Mouse (Mus musculus) Patski (cell line): Measurements from ENCODE around the gene Pqlc2. TPM values are rescaled to one million over a fixed set of nuclear protein-coding genes. Genes with fewer than 3 reads are reported as not detected.

ENCODE experiments used
- ATAC-seq: fragments of 100-300 bp; one replicate; pipeline ENCODE4 v1.8.0; 2021
- CTCF ChIA-PET: fragments of 350-600 bp; sonication (Branson Sonifier 250); formaldehyde crosslinking; loops from one replicate; lab custom pipeline; 2022; ENCODE audit warnings: inconsistent platforms; lab: Charles Lee
- POLR2A ChIA-PET: fragments of 350-600 bp; sonication (Branson Sonifier 250); formaldehyde crosslinking; loops from one replicate; lab custom pipeline; 2022; ENCODE audit warnings: antibody characterized with exemption, inconsistent platforms; lab: Charles Lee
- DNase-seq: peaks from one replicate; pipeline ENCODE4 v3.0.0-alpha.2; 2011; ENCODE audit warnings: low read depth, low spot score
- H3K27me3 ChIP-seq: fragments of 371-371 bp; one replicate; pipeline ENCODE4 v1.5.1; 2021
- CTCF ChIP-seq: fragments of 100-300 bp; IDR thresholded peaks from one replicate; pipeline ENCODE4 v1.5.1; 2021
- in situ Hi-C: fragments of 300-500 bp; cut with MboI; formaldehyde crosslinking; loops from 3 replicates; pipeline ENCODE4 v1.11.1; 2018; ENCODE audit warnings: low pct_unique_long_range_greater_than_20kb, mixed read lengths
- polyA plus RNA-seq: library from polyadenylated mRNA; unstranded; gene quantifications from one replicate; pipeline ENCODE4 v1.2.3, GENCODE M21; 2021

The Pqlc2 gene
- polyA plus RNA-seq, 1 experiment from 2014 or later = 9.9 TPM

DNA sequence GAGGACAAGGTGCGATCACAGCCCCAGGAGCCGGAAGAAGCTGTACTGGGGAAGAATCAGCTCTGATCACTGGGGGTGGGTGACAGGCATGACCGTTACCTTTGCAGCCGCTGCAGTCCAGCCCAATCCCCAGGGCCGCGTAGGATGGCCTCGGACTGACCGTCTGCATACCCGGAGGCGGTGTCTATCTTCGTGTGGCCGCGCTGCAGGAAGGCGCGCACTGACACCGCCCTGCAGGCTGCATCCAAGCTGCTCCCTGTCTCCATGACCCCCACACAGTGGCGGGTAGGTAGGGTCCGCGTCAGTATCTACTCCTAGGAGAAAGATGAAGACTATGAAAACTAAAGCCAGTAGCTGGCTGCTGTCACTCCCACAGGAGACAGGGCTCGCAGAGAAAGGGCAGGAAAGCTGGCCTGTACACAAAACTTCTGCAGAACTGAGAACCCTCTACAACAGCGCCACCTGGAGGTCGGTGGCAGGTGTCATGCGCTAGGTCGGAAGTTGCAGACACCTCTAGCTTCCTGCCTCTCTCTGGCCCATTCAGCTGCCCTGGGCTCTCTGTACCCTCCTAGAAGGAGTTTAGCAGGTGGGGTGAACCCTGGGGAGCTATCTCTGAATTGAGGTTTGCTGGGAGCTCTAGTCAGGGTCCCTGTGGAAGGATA is 26.4 kb upstream of the Pqlc2 start:
- ChIA-PET POLR2A (no interaction called here), CTCF (interaction anchor here (0.5 to 1.0 kb wide), 6 partner anchors 10 to 177 kb away, joined by 3 to 4 read pairs (median 3); partner anchors contain the start of genes Akr7a5 and Pqlc2)
- TF ChIP-seq CTCF = no peak
- DNase-seq = no peak
- ATAC-seq = no peak
- in situ Hi-C loops = no loop called here
- no peaks in the 10 kb centered on the region for H3K27me3 ChIP-seq

DNA sequence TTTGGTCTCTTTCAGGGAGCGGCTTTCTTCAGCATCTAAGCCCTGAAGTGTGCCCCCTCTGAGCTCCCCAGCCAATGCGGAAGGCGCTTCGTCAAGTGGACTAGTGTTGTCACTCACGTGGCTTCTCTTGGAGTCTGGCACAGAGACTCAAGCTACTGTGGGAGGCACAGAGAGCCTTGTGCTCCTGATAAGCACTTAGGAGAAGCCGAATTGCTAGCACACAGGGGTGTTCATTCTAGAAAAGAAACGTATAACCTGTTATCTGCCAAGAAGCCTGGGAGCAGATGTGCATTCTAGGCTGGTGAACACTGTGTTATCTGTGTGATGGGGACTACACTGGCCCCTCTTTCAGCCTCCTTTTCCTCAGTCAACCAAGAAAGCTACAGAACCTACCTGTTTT is 25.0 kb upstream of the Pqlc2 start:
- ChIA-PET CTCF (interaction anchor here (1.2 kb wide), 1 partner anchor 47 kb away, joined by 3 read pairs; no protein-coding TSS in a partner anchor), POLR2A (no interaction called here)
- no peak for ATAC-seq
- TF ChIP-seq CTCF = no peak
- no peaks in the 10 kb centered on the region for H3K27me3 ChIP-seq
- in situ Hi-C loops = no loop called here
- no peak for DNase-seq

DNA sequence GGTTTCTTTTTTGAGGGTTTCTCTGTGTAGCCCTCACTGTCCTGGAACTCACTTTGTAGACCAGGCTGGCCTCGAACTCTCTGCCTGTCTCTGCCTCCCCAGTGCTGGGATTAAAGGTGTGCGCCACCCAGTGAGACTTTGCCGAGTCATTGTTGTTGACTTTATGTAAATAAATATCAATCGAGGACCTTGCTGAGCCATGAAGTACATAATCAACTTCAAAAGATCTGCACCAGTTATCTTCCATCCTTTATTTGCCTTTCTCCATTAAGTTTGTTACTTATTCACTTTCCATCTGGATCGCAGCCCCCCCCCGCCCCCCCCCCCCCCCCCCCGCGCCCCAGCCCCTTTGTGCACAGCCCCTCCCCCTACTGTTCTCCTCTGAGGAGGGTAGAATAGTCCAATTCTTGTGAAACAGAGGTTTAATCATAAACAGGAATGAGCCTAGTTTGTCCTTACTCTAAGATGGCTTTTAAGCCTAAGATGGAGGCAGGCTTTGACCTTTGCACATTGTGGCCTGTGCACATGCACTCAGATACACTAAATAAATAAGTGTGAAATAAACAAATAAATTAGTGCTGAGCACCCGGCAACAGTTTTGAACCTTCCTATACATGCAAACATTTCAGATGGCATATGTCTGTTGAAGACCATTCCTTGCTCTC is 24.3 kb upstream of the Pqlc2 start:
- POLR2A ChIA-PET = no interaction called here
- TF ChIP-seq CTCF = no peak

DNA sequence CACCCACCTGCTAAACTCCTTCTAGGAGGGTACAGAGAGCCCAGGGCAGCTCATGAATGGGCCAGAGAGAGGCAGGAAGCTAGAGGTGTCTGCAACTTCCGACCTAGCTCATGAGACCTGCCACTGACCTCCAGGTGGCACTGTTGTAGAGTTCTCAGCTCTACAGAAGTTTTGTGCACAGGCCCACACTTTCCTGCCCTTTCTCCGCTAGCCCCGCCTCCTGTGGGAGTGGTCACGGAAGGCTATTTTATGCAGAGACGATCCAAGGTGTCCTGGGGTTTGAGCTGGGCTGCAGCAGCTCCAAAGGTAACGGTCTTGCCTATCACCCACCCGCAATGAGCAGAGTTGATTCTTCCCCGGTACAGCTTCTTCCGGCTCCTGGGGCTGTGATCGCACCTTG is 20.1 kb upstream of the Pqlc2 start:
- no peak for DNase-seq
- H3K27me3 ChIP-seq = no peaks in the 10 kb centered on the region
- in situ Hi-C loops = no loop called here
- ATAC-seq = no peak
- POLR2A ChIA-PET = no interaction called here
- TF ChIP-seq CTCF = no peak
- CTCF ChIA-PET = interaction anchor here (1.0 to 1.5 kb wide), 5 partner anchors 8 to 253 kb away, joined by 3 to 9 read pairs (median 3); partner anchors contain the start of genes Akr7a5 and Pqlc2

More for the DNA sequence above, 24.3 kb upstream of the Pqlc2 start:
- CTCF ChIA-PET = interaction anchor here (1.2 kb wide), 1 partner anchor 46 kb away, joined by 3 read pairs; no protein-coding TSS in a partner anchor
- no peaks in the 10 kb centered on the region for H3K27me3 ChIP-seq
- DNase-seq (no peak), ATAC-seq (no peak)
- in situ Hi-C loops = no loop called here

DNA sequence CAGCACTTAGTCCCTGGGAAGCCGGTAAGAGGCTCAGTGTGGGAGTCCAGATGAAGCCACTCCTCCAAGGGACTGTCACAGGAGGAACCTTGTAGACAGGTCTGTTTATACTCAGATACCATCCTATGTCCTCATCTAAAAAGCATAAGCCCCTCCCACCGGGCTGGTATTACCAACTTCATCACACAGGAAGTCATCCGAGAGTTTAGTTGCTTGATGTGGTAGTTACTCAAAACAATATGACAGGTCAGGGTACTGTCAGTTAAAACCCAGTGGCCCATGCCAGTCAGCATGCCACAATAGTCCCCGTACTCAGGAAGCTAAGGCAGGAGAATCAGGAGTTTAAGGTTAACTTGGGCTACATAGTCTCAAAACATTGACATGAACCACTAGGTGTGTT is 9.2 kb upstream of the Pqlc2 start:
- CTCF ChIA-PET = interaction anchor here (1.1 kb wide), 1 partner anchor 17 kb away, joined by 3 read pairs; no protein-coding TSS in a partner anchor
- DNase-seq (no peak), ATAC-seq (no peak)
- TF ChIP-seq CTCF = no peak
- H3K27me3 ChIP-seq = no peaks in the 10 kb centered on the region
- POLR2A ChIA-PET = no interaction called here
- in situ Hi-C loops = no loop called here

DNA sequence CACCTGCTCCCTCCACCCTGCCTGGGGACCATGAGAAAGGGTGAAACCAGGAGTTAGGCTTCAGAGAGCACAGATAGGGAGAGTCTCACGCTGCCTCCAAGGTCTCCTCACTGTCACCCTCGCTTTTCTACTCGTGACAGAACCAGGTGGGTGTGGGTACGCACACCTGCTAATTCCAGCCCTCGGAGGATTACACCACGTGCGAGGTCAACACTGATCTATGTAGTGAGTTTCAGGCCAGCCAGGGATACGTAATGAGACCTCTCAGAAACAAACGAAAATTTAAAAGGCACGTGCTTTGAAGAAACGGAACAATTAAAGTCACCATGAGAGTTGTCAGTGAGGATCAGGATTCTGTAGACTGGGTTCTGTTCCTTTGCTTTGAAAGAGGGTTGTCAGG is 7.9 kb upstream of the Pqlc2 start:
- in situ Hi-C loops = no loop called here
- ATAC-seq (no peak), DNase-seq (no peak)
- TF ChIP-seq CTCF = no peak
- CTCF ChIA-PET = no interaction called here
- no peaks in the 10 kb centered on the region for H3K27me3 ChIP-seq
- POLR2A ChIA-PET = no interaction called here

DNA sequence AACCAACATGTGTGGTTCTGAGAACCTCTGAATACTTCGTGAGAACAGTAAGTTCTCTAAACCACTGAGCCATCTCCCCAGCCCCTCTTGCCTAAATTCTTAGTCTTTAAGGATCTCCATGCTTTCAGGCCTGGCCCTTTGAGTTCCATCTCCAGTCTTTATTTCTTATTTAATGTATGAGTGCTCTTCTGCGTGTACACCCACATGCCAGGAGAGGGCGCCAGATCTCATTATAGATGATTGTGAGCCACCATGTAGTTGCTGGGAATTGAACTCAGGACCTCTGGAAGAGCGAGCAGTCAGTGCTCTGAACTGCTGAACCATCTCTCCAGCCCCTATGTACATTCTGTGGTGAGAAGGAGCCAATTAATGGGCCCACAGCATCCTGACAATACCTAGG is 2.1 kb upstream of the Pqlc2 start:
- ChIA-PET POLR2A (no interaction called here), CTCF (interaction anchor here (1.9 kb wide), 1 partner anchor 10 kb away, joined by 8 read pairs; no protein-coding TSS in a partner anchor)
- no peaks in the 10 kb centered on the region for H3K27me3 ChIP-seq
- DNase-seq (no peak), ATAC-seq (no peak)
- in situ Hi-C loops = no loop called here
- no peak for TF ChIP-seq CTCF

DNA sequence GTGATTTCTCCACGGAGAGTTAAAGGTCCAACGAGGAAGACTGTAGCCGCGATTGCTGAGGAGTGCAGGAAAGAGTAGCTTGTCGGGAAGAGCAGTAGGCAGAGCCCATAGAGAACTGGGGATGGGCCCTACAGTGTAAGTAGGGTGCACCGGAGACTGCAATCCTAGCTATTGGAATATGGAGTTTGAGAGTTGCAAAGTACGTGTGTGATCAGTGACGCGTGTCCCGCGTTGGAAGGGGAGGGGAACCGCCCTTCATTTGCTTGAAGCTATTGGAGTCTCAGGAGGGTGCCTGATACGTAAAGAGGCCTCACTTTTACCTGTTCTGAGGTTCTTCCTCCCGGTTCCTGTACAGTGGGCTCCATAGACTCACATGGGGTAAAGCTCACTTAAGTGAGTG is 1.2 kb upstream of the Pqlc2 start:
- DNase-seq (no peak), ATAC-seq (no peak)
- in situ Hi-C loops = no loop called here
- POLR2A ChIA-PET = interaction anchor here (0.5 to 0.6 kb wide), 2 partner anchors 17 to 29 kb away, joined by 3 read pairs; no protein-coding TSS in a partner anchor
- CTCF ChIA-PET = interaction anchor here (1.0 to 1.9 kb wide), 5 partner anchors 11 to 226 kb away, joined by 3 to 8 read pairs (median 4); no protein-coding TSS in a partner anchor
- TF ChIP-seq CTCF = no peak
- H3K27me3 ChIP-seq = no peaks in the 10 kb centered on the region

DNA sequence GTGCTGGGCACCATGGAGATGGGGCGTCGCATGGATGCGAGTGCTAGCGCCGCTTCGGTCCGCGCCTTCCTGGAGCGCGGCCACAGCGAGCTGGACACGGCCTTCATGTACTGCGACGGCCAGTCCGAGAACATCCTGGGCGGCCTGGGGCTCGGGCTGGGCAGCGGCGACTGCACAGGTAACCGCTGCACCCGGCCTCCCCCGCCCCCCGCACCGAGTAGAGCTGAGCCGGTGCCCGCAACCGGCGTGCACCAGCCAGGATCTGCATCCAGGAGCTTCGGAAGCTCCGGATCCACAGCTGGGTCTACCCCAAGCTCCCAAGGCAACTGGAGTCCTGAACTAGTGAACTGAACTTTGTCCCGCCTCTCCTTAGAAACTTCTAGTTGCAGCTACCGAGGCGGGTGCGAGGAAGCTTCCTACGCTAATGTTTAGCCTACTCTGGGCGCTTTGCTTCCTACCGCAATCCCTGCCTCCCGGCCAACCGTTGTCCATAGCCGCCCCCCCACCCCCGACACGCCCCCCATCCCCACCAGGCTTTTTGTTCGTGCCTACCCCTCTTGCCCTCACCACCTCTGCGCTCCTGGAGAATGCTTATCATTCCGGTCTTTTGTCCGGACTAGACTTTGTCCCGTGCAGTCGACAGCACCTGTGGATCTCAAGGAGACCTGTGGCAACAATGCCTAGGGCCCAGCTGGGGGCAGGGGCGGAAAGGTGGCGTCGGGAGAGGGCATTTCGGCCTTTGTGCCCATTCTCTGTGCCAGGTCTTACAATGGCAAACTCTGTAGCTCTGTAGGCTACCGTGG is 592 bp upstream of the Pqlc2 start:
- DNase-seq = no peak
- in situ Hi-C loops = no loop called here
- ATAC-seq = peak; percentile 28
- H3K27me3 ChIP-seq = no peaks in the 10 kb centered on the region
- CTCF ChIA-PET = interaction anchor here (0.9 to 1.9 kb wide), 8 partner anchors 11 to 225 kb away, joined by 3 to 8 read pairs (median 3); partner anchors contain the start of gene Capzb
- POLR2A ChIA-PET = interaction anchor here (0.5 to 1.4 kb wide), 3 partner anchors 16 to 54 kb away, joined by 3 read pairs; no protein-coding TSS in a partner anchor
- no peak for TF ChIP-seq CTCF

DNA sequence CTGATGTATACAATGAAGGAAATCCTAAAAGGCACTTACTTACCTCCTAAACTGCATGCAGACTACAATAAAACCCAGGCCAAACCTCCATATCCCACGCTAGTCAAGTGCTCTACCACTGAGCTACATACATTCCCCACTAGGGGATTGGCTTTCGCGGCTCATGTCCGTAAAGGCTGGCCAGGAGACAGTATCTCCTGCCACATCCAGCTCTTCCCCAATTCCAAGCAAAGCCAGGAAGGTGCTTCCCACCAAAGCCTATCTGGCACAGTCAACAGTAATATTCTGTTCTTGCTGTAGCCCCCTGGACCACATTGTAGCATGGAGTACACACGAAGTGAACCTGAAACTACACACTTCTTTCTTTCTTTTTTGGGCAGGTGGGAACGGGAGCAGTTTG is 857 bp downstream of the Pqlc2 start:
- H3K27me3 ChIP-seq = no peaks in the 10 kb centered on the region
- ChIA-PET CTCF (interaction anchor here (1.0 to 1.4 kb wide), 2 partner anchors 23 to 232 kb away, joined by 3 read pairs; no protein-coding TSS in a partner anchor), POLR2A (interaction anchor here (1.4 kb wide), 1 partner anchor 52 kb away, joined by 3 read pairs; no protein-coding TSS in a partner anchor)
- ATAC-seq (no peak), DNase-seq (no peak)
- in situ Hi-C loops = no loop called here
- TF ChIP-seq CTCF = no peak
